Mouse (Mus musculus): Measurements from ENCODE around the gene B4galnt2. TPM values are rescaled to one million over a fixed set of nuclear protein-coding genes. Genes with fewer than 3 reads are reported as not detected.

Gene B4galnt2
- total RNA-seq (2023): not detected

GRCm38 (mm10) chr11:95914571-95914991 lies at the start of gene B4galnt2:
TSS of gene B4galnt2 (minus strand) at chr11:95914891.

GRCm38 (mm10) chr11:95842074-95842681 lies 72.5 kb downstream of the B4galnt2 start, which contains the start of gene Abi3:
TSS of gene Abi3 (minus strand) at chr11:95842476.

GRCm38 (mm10) chr11:95837059-95837458 lies 77.6 kb downstream of the B4galnt2 start, which contains the start of gene Gngt2:
TSS of gene Gngt2 (plus strand) at chr11:95837216.

GRCm38 (mm10) chr11:95824071-95824876 lies 90.4 kb downstream of the B4galnt2 start, which contains the start of gene Phospho1:
TSS of gene Phospho1 (plus strand) at chr11:95824499.

Other genes starting within 250 kb of the B4galnt2 start
- gene Phb, start 247.9 kb downstream of the B4galnt2 start, total RNA-seq (2023): 57.4 TPM
- gene Zfp652, start 202.2 kb downstream of the B4galnt2 start, total RNA-seq (2023): 74.0 TPM
- gene B130006D01Rik, start 191.3 kb downstream of the B4galnt2 start, total RNA-seq (2023): 2.8 TPM
- 2.0 TPM for gene Phospho1, start 90.4 kb downstream of the B4galnt2 start, total RNA-seq (2023)
- gene Gngt2, start 77.7 kb downstream of the B4galnt2 start, total RNA-seq (2023): 19.6 TPM
- gene Abi3, start 72.4 kb downstream of the B4galnt2 start, total RNA-seq (2023): 38.1 TPM
- not detected for gene Igf2bp1, start 91.0 kb upstream of the B4galnt2 start, total RNA-seq (2023)
- not detected for gene Gip, start 109.7 kb upstream of the B4galnt2 start, total RNA-seq (2023)
- 47.8 TPM for gene Snf8, start 120.0 kb upstream of the B4galnt2 start, total RNA-seq (2023)
- gene Ube2z, start 150.5 kb upstream of the B4galnt2 start, total RNA-seq (2023): 37.9 TPM
- 107 TPM for gene Atp5g1, start 160.8 kb upstream of the B4galnt2 start, total RNA-seq (2023)
- gene Calcoco2, start 197.1 kb upstream of the B4galnt2 start, total RNA-seq (2023): not detected
- gene Ttll6, start 218.9 kb upstream of the B4galnt2 start, total RNA-seq (2023): not detected